Mouse (Mus musculus) MEL (cell line): ENCODE results near the gene Ifngr2. TPM values are rescaled to one million over a fixed set of nuclear protein-coding genes. Genes with fewer than 3 reads are reported as not detected.

Experiments used
- DNase-seq: peaks from one replicate; pipeline ENCODE4 v3.0.0; 2011; ENCODE audit warnings: low read depth, low spot score
- H3K27ac ChIP-seq: 2 replicates; pipeline ENCODE4 v1.5.1; 2012; ENCODE audit warnings: low read depth, mild to moderate bottlenecking, control low read depth, low read length, moderate library complexity; ENCODE audit not compliant: control insufficient read depth
- H3K27me3 ChIP-seq, 2 experiments: fragments of 150-350 bp in 1 of 2; sonication (generic) in 1 of 2; 2 replicates each; pipeline ENCODE4 v1.6.1; 2012; ENCODE audit warnings: low read length in 2 of 2, mild to moderate bottlenecking in 2 of 2, improper control_type of control experiment in 1 of 2, moderate library complexity in 1 of 2; ENCODE audit not compliant: insufficient read depth in 2 of 2, control insufficient read depth in 1 of 2
- H3K36me3 ChIP-seq, 2 experiments: 2 replicates each; pipeline ENCODE4 v1.6.1; 2012 to 2014; ENCODE audit warnings: low read length in 2 of 2, improper control_type of control experiment in 1 of 2, inconsistent platforms in 1 of 2, mild to moderate bottlenecking in 1 of 2; ENCODE audit not compliant: insufficient read depth in 2 of 2, control insufficient read depth in 1 of 2
- H3K4me1 ChIP-seq, 2 experiments: fragments of 150-350 bp in 1 of 2; sonication (generic) in 1 of 2; 2 replicates each; pipeline ENCODE4 v1.6.1; 2012; ENCODE audit warnings: low read length in 2 of 2, improper control_type of control experiment in 1 of 2, mild to moderate bottlenecking in 1 of 2; ENCODE audit not compliant: insufficient read depth in 2 of 2, control insufficient read depth in 1 of 2
- H3K4me3 ChIP-seq, 2 experiments: fragments of 150-350 bp in 1 of 2; sonication (generic) in 1 of 2; 2 replicates each; pipeline ENCODE4 v1.5.1; 2012; ENCODE audit warnings: low read depth in 2 of 2, low read length in 2 of 2, mild to moderate bottlenecking in 2 of 2, moderate library complexity in 2 of 2, control low read depth in 1 of 2, improper control_type of control experiment in 1 of 2; ENCODE audit not compliant: control insufficient read depth in 1 of 2, insufficient read depth in 1 of 2
- H3K79me2 ChIP-seq: 2 replicates; pipeline ENCODE4 v1.6.1; 2012; ENCODE audit warnings: mild to moderate bottlenecking, low read length, moderate library complexity; ENCODE audit not compliant: control insufficient read depth, poor library complexity, insufficient read depth
- H3K9ac ChIP-seq: 2 replicates; pipeline ENCODE4 v1.6.1; 2012; ENCODE audit warnings: low read depth, mild to moderate bottlenecking, control low read depth, low read length, moderate library complexity; ENCODE audit not compliant: control insufficient read depth, poor library complexity, severe bottlenecking
- H3K9me3 ChIP-seq: fragments of 150-350 bp; sonication (generic); replicated peaks from 2 replicates; pipeline ENCODE4 v1.6.1; 2012; ENCODE audit warnings: mild to moderate bottlenecking, low read length, improper control_type of control experiment, moderate library complexity; ENCODE audit not compliant: insufficient read depth
- MXI1 ChIP-seq: IDR thresholded peaks from 2 replicates; pipeline ENCODE4 v1.6.1; 2011; ENCODE audit warnings: mild to moderate bottlenecking, low read depth, low read length, improper control_type of control experiment
- NRF1 ChIP-seq: IDR thresholded peaks from 2 replicates; pipeline ENCODE4 v1.6.1; 2014; ENCODE audit warnings: low read depth, mild to moderate bottlenecking, inconsistent platforms, low read length, improper control_type of control experiment, moderate library complexity; ENCODE audit not compliant: poor library complexity, insufficient read depth, severe bottlenecking
- polyA plus RNA-seq, 2 experiments: library from polyadenylated mRNA; stranded (reverse) in 1 of 2; unstranded in 1 of 2; fragments of >175 nt in 1 of 2; fragments of >200 nt in 1 of 2; gene quantifications; 2 replicates each; pipeline versions ENCODE4 v1.2.1 to v1.2.4; 2012; ENCODE audit warnings: low replicate concordance in 2 of 2, low read depth in 1 of 2; ENCODE audit not compliant: insufficient read length in 2 of 2, insufficient read depth in 1 of 2, missing spikeins in 1 of 2
- total RNA-seq: library from RNA; depleted of rRNA; stranded (reverse); fragments of 300-350 nt; gene quantifications from 2 replicates; pipeline ENCODE4 v1.2.3, GENCODE M21; 2012; rRNA removed

Ifngr2 gene
- total and polyA plus RNA-seq, 3 experiments, result 2.8 to 11.0 TPM; not detected in 1

DNA sequence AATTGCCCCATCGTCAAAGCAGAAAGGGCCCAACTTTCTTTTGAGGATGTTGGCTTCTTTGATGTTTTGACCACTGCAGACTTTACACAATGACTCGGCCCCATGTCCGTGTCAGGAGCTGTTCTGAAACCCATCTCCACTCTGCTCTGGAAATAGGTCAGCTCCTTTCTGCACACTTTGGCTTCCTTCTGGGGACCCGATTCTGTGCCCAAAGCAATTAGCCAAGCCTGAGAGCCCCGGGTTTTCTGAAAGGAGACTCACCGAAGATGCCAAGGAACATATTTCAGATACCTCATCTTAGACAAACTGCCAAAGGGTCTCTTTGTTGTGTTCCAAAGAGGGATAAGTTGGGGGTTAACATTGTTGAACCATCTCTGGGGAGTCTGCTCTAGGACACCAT is 67.7 kb downstream of the Ifngr2 start:
- H3K79me2 ChIP-seq, result no peaks in the 10 kb centered on the region
- H3K9ac ChIP-seq, result no peak overlapping the region
- H3K36me3 ChIP-seq, result no peaks in the 10 kb centered on the region
- H3K27ac ChIP-seq, result no peak overlapping the region
- peaks cover 0 to 5% of the 10 kb centered on the region in 2 experiments; a peak in 2 of 4 replicates for H3K4me1 ChIP-seq
- TF ChIP-seq NRF1, result no peak
- TF ChIP-seq MXI1, result no peak
- no peak for DNase-seq
- no peak overlapping the region for H3K4me3 ChIP-seq
- H3K9me3 ChIP-seq, result no peaks in the 10 kb centered on the region
- H3K27me3 ChIP-seq, result no peaks in the 10 kb centered on the region

Other genes with a start within 250 kb of the Ifngr2 start
- gene Ifnar2, start 174.3 kb upstream of the Ifngr2 start, total RNA-seq, result 21.8 and 24.1 TPM in 2 replicates
- gene Ifnar2, start 174.3 kb upstream of the Ifngr2 start, polyA plus RNA-seq, result 10 to 100 TPM in 1 of 2 experiments, not detected in 1; 38.3 TPM
- not detected in 2 replicates for gene Gm21970, start 155.4 kb upstream of the Ifngr2 start, total RNA-seq
- not detected for gene Gm21970, start 155.4 kb upstream of the Ifngr2 start, polyA plus RNA-seq
- 4.7 and 5.9 TPM in 2 replicates for gene Il10rb, start 140.9 kb upstream of the Ifngr2 start, total RNA-seq
- gene Il10rb, start 140.9 kb upstream of the Ifngr2 start, polyA plus RNA-seq, result 10 to 100 TPM in 1 of 2 experiments, not detected in 1; 14.6 TPM
- 10.3 and 12.2 TPM in 2 replicates for gene Ifnar1, start 61.8 kb upstream of the Ifngr2 start, total RNA-seq
- gene Ifnar1, start 61.8 kb upstream of the Ifngr2 start, polyA plus RNA-seq, result 10 to 100 TPM in 1 of 2 experiments, not detected in 1; 20.2 TPM
- 2.6 and 2.9 TPM in 2 replicates for gene Tmem50b, start 50.7 kb downstream of the Ifngr2 start, total RNA-seq
- 1 to 10 TPM in 1 of 2 experiments, not detected in 1; 9.5 TPM for gene Tmem50b, start 50.7 kb downstream of the Ifngr2 start, polyA plus RNA-seq
- gene Dnajc28, start 72.0 kb downstream of the Ifngr2 start, total RNA-seq, result 0.85 and 1.2 TPM in 2 replicates
- gene Dnajc28, start 72.0 kb downstream of the Ifngr2 start, polyA plus RNA-seq, result 1 to 10 TPM in 1 of 2 experiments, not detected in 1; 1.9 TPM
- gene Gart, start 99.9 kb downstream of the Ifngr2 start, total RNA-seq, result 400 and 417 TPM in 2 replicates
- 100 to 1,000 TPM in 1 of 2 experiments, 10 to 100 TPM in 1; 94.0 to 509 TPM for gene Gart, start 99.9 kb downstream of the Ifngr2 start, polyA plus RNA-seq
- gene Son, start 100.4 kb downstream of the Ifngr2 start, total RNA-seq, result 93.6 and 102 TPM in 2 replicates
- 100 to 1,000 TPM; 157 to 182 TPM for gene Son, start 100.4 kb downstream of the Ifngr2 start, polyA plus RNA-seq
- gene Donson, start 141.7 kb downstream of the Ifngr2 start, total RNA-seq, result 25.4 and 25.7 TPM in 2 replicates
- gene Donson, start 141.7 kb downstream of the Ifngr2 start, polyA plus RNA-seq, result 10 to 100 TPM in 1 of 2 experiments, not detected in 1; 33.9 TPM
- gene Cryzl1, start 181.9 kb downstream of the Ifngr2 start, total RNA-seq, result 20.2 and 23.8 TPM in 2 replicates
- gene Cryzl1, start 181.9 kb downstream of the Ifngr2 start, polyA plus RNA-seq, result 10 to 100 TPM in 1 of 2 experiments, not detected in 1; 44.4 TPM
- 11.6 and 14.7 TPM in 2 replicates for gene Itsn1, start 182.2 kb downstream of the Ifngr2 start, total RNA-seq
- gene Itsn1, start 182.2 kb downstream of the Ifngr2 start, polyA plus RNA-seq, result 10 to 100 TPM in 1 of 2 experiments, not detected in 1; 36.5 TPM